Mouse (Mus musculus): Measurements from ENCODE around the gene Vamp2.

- TF ChIP-seq EP300 (IDR thresholded peaks at IDR 0.05) (no peak), CTCF (IDR thresholded peaks at IDR 0.05) (no peak)
Observed at GRCm38 (mm10) chr11:69074776-69075069, 13.6 kb upstream of the Vamp2 start.
